Mouse (Mus musculus) hindbrain, postnatal 0 days (tissue): ENCODE results near the gene Dhrs2. TPM values are rescaled to one million over a fixed set of nuclear protein-coding genes. Genes with fewer than 3 reads are reported as not detected.

Source experiments
- ATAC-seq: fragments of 200-750 bp; cut with Nextera tagmentation; 2 replicates; pipeline ENCODE4 v1.8.0; 2017; ENCODE audit warnings: mild to moderate bottlenecking, moderate TSS enrichment, moderate library complexity
- DNase-seq: peaks from one replicate; pipeline ENCODE4 v3.0.0-alpha.2; 2015; ENCODE audit warnings: low spot score
- H3K27ac ChIP-seq: fragments of 300-500 bp; sonication (generic); 2 replicates; pipeline ENCODE4 v1.5.1; 2014; ENCODE audit warnings: mild to moderate bottlenecking
- H3K27me3 ChIP-seq: fragments of 300-500 bp; sonication (generic); 2 replicates; pipeline ENCODE4 v1.6.1; 2014; ENCODE audit warnings: low read length, mixed read lengths; ENCODE audit not compliant: insufficient read depth
- H3K36me3 ChIP-seq: fragments of 300-500 bp; sonication (generic); 2 replicates; pipeline ENCODE4 v1.6.1; 2014; ENCODE audit warnings: low read length, mixed read lengths; ENCODE audit not compliant: insufficient read depth
- H3K4me1 ChIP-seq: fragments of 300-500 bp; sonication (generic); 2 replicates; pipeline ENCODE4 v1.6.1; 2014; ENCODE audit warnings: antibody characterized with exemption, low read length, mixed read lengths; ENCODE audit not compliant: insufficient read depth
- H3K4me2 ChIP-seq: fragments of 300-500 bp; sonication (generic); 2 replicates; pipeline ENCODE4 v1.6.1; 2014; ENCODE audit warnings: low read depth, mild to moderate bottlenecking, low read length, moderate library complexity, mixed read lengths
- H3K4me3 ChIP-seq: fragments of 300-500 bp; sonication (generic); 2 replicates; pipeline ENCODE4 v1.5.1; 2014; ENCODE audit warnings: low read length
- H3K9ac ChIP-seq: fragments of 300-500 bp; sonication (generic); replicated peaks from 2 replicates; pipeline ENCODE4 v1.6.1; 2014; ENCODE audit warnings: mild to moderate bottlenecking, low read length, moderate library complexity, mixed read lengths
- H3K9me3 ChIP-seq: fragments of 300-500 bp; sonication (generic); 2 replicates; pipeline ENCODE4 v1.6.1; 2016; ENCODE audit warnings: low read length, mixed read lengths
- CTCF ChIP-seq: IDR thresholded peaks from 2 replicates; pipeline ENCODE4 v1.5.1; 2016; ENCODE audit warnings: antibody characterized with exemption, control low read depth, low read depth
- WGBS: fragments of 180-500 bp; shearing (Covaris S2); extraction: QIAGEN DNeasy Blood & Tissue Kit; methylation state at CpG from one replicate; pipeline ENCODE4 v1.1.7; 2014; 5-methylcytosine and 5-hydroxymethylcytosine counted together
- polyA plus RNA-seq: library from polyadenylated mRNA; unstranded; fragments of >200 nt; fragmentation: Nextera tagmentation; extraction: Ambion mirVana; gene quantifications from 2 replicates; pipeline ENCODE4 v1.2.1, GENCODE M21; 2015
- total RNA-seq: library from RNA; depleted of rRNA; stranded (reverse); fragments of >200 nt; gene quantifications from 2 replicates; pipeline ENCODE4 v1.2.3, GENCODE M21; 2014; rRNA removed

The Dhrs2 gene
- 1.7 TPM in 1 of 2 replicates, not detected in the other for total RNA-seq
- 1.6 and 2.0 TPM in 2 replicates for polyA plus RNA-seq

- no peaks in the 10 kb centered on the region for H3K36me3 ChIP-seq
- H3K9me3 ChIP-seq, result no peaks in the 10 kb centered on the region
- H3K4me1 ChIP-seq, result 0 out of 2 replicates have a peak, but pooled peaks cover 3% of the 10 kb centered on the region
- H3K4me3 ChIP-seq, result no peak within 1 kb of the TSS
- no peaks in the 10 kb centered on the region for H3K27me3 ChIP-seq
- H3K4me2 ChIP-seq, result no peak within 1 kb of the TSS
- DNase-seq, result no peak
- no peak within 1 kb of the TSS for H3K9ac ChIP-seq
- no peak for ATAC-seq
- TF ChIP-seq CTCF, result no peak
- no peak within 1 kb of the TSS for H3K27ac ChIP-seq
- 85% methylated on average over 9 of the region's 9 CpGs for WGBS
Observed at GRCm38 (mm10) chr14:55221707-55222106, at the start of gene Dhrs2. Gene Dhrs2, plus strand, starts transcription at chr14:55222007.

- no peak overlapping the region for H3K9ac ChIP-seq
- 77% methylated on average over 6 of the region's 6 CpGs for WGBS
- H3K36me3 ChIP-seq, result no peaks in the 10 kb centered on the region
- no peaks in the 10 kb centered on the region for H3K9me3 ChIP-seq
- no peak for DNase-seq
- H3K4me1 ChIP-seq, result no peaks in the 10 kb centered on the region
- H3K4me2 ChIP-seq, result no peak overlapping the region
- no peak for TF ChIP-seq CTCF
- no peak overlapping the region for H3K27ac ChIP-seq
- no peaks in the 10 kb centered on the region for H3K27me3 ChIP-seq
- no peak for ATAC-seq
- H3K4me3 ChIP-seq, result no peak overlapping the region
Observed at GRCm38 (mm10) chr14:55174164-55174563, 47.6 kb upstream of the Dhrs2 start.

GRCm38 (mm10) chr14:55177274-55177673, 44.5 kb upstream of the Dhrs2 start:
- TF ChIP-seq CTCF, result peak; percentile 72
- 37% methylated on average over 5 of the region's 5 CpGs for WGBS
- peak; percentile 45 for DNase-seq
- no peak overlapping the region for H3K9ac ChIP-seq
- no peak overlapping the region for H3K4me3 ChIP-seq
- no peaks in the 10 kb centered on the region for H3K4me1 ChIP-seq
- H3K4me2 ChIP-seq, result no peak overlapping the region
- no peak overlapping the region for H3K27ac ChIP-seq
- no peaks in the 10 kb centered on the region for H3K27me3 ChIP-seq
- no peaks in the 10 kb centered on the region for H3K36me3 ChIP-seq
- peak; percentile 47; the same call in 1 of the 2 replicates for ATAC-seq
- H3K9me3 ChIP-seq, result no peaks in the 10 kb centered on the region

GRCm38 (mm10) chr14:55180951-55181350, 40.9 kb upstream of the Dhrs2 start:
- Histone ChIP-seq H3K4me3 (no peak overlapping the region), H3K9ac (no peak overlapping the region), H3K4me2 (no peak overlapping the region), H3K36me3 (no peaks in the 10 kb centered on the region), H3K27ac (no peak overlapping the region), H3K4me1 (no peaks in the 10 kb centered on the region), H3K27me3 (no peaks in the 10 kb centered on the region), H3K9me3 (no peaks in the 10 kb centered on the region)
- no peak for ATAC-seq
- no peak for TF ChIP-seq CTCF
- DNase-seq, result no peak
- 75% methylated on average over 3 of the region's 3 CpGs for WGBS

- Histone ChIP-seq H3K4me1 (no peaks in the 10 kb centered on the region), H3K27me3 (no peaks in the 10 kb centered on the region), H3K9ac (no peak overlapping the region), H3K27ac (no peak overlapping the region), H3K36me3 (no peaks in the 10 kb centered on the region), H3K9me3 (no peaks in the 10 kb centered on the region), H3K4me2 (no peak overlapping the region), H3K4me3 (no peak overlapping the region)
- DNase-seq (no peak), ATAC-seq (no peak)
- 91% methylated on average over 3 of the region's 3 CpGs for WGBS
- no peak for TF ChIP-seq CTCF
Observed at GRCm38 (mm10) chr14:55183231-55183630, 38.6 kb upstream of the Dhrs2 start.

GRCm38 (mm10) chr14:55184640-55185145, 37.1 kb upstream of the Dhrs2 start:
- Histone ChIP-seq H3K27me3 (no peaks in the 10 kb centered on the region), H3K9ac (no peak overlapping the region), H3K27ac (no peak overlapping the region), H3K4me3 (no peak overlapping the region), H3K36me3 (no peaks in the 10 kb centered on the region), H3K4me2 (no peak overlapping the region), H3K9me3 (no peaks in the 10 kb centered on the region), H3K4me1 (peaks cover 11% of the 10 kb centered on the region; the same call in 1 of the 2 replicates)
- DNase-seq (no peak), ATAC-seq (no peak)
- no peak for TF ChIP-seq CTCF
- WGBS, result 56% methylated on average over 3 of the region's 3 CpGs

GRCm38 (mm10) chr14:55188491-55188890, 33.3 kb upstream of the Dhrs2 start:
- DNase-seq, result peak; percentile 32
- H3K9me3 ChIP-seq, result no peaks in the 10 kb centered on the region
- H3K27ac ChIP-seq, result peak overlapping the region; percentile 52; the same call in 1 of the 2 replicates
- H3K4me2 ChIP-seq, result no peak overlapping the region
- peaks cover 14% of the 10 kb centered on the region; the same call in 1 of the 2 replicates for H3K4me1 ChIP-seq
- H3K27me3 ChIP-seq, result no peaks in the 10 kb centered on the region
- 30% methylated on average over 4 of the region's 4 CpGs for WGBS
- TF ChIP-seq CTCF, result no peak
- H3K9ac ChIP-seq, result no peak overlapping the region
- H3K36me3 ChIP-seq, result no peaks in the 10 kb centered on the region
- no peak overlapping the region for H3K4me3 ChIP-seq
- no peak for ATAC-seq
